Mouse (Mus musculus) stomach, postnatal 0 days (tissue): ENCODE data around the gene Sim1.

Source experiments
- CTCF ChIP-seq: IDR thresholded peaks from 2 replicates; pipeline ENCODE4 v1.5.1; 2016; ENCODE audit warnings: antibody characterized with exemption, low read depth, mild to moderate bottlenecking, moderate library complexity
- EP300 ChIP-seq: optimal IDR thresholded peaks from 2 replicates; pipeline ENCODE3; 2016; ENCODE audit warnings: antibody characterized with exemption

DNA sequence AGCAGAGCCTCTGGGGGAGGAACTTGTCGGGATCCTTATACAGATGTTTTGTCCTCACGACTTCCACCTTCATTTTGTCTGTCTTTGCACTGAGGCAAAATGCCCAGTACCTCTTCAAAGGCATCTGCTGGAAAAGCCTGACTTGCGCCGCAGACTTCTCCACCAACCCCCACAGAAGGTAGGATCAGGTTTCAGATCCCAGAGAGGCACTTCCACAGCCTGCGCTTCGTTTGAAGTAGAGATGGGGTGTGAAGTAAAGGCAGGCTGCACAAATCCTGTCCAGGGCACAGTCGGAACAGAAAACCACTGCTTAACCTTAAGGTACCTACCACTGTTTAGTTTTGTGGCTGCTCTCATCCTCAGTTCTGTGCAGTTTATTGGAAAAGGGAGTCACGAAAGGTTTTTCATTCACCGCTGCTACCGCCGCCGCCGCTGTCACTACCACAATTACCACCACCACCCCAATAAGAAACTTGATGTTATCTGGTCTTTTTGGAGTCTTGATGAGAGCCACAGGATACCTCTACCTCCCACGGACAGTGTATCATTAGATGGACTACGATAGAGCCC, 1.7 kb upstream of the Sim1 start:
- TF ChIP-seq CTCF: no peak
- no peak for TF ChIP-seq EP300
